Mouse (Mus musculus): ENCODE results near the gene Tnfrsf4.

Tnfrsf4 gene

DNA sequence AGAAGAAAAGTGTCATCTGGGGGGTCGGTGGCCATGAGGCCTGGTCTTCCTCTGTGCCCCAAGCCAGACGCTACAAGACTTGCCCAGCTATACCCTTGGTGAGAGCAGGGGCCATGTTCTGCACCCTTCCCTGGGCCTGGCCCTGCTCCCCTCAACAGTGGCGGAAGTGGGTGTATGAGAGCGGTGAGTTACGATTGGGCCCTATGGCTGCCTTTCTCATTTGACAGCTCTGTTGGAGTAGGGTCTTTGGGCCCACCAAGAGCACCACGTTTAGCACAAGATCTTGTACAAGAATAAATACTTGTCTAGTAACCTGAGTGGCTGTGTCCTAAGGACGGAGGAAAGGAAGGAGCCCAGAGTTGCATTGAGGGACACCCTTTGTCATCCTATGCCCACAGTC, 14.9 kb downstream of the Tnfrsf4 start:
- DNase-seq (ENCODE audit: low read depth, low spot score): no peak

DNA sequence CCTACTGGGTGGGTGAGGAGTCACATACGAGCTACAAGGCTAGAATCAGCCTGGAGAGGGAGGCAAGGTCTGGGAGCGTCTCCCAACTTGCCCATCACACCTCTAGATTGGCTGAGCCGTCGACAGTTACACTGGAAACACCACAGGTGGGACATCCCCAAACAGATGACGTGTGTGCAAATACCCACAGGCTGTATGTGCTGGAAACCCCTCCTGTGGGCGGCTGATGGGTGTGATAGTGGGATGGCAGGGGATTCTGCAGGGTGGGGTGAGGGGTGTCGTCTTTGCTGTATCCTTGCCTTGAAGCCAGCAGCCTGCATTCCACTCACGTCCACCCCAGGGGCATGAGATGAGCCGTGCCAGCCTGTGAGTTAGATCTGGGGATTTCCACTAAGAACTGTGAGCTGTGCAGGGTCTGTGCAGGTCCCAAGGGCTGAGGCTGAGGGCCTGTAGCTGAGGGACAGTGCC, 17.0 kb downstream of the Tnfrsf4 start:
- DNase-seq (ENCODE audit: low read depth, low spot score): no peak

DNA sequence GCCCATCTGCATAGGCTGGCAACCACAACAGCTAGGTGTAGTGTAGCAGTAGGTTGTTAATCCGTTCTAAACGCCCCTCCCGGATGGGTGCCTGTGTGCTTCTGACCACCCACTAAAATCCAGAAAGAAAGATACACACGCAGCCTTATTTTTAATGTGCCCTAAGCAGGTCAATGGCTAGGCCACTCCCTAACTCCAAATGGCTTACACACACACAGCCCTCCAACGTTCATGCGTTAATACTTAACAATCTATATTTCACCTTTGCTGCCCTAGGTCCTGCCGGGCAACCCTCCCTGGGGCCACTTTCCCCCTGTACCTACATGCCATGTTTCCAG, 17.6 kb downstream of the Tnfrsf4 start:
- no peak for DNase-seq (ENCODE audit: low read depth, low spot score)

DNA sequence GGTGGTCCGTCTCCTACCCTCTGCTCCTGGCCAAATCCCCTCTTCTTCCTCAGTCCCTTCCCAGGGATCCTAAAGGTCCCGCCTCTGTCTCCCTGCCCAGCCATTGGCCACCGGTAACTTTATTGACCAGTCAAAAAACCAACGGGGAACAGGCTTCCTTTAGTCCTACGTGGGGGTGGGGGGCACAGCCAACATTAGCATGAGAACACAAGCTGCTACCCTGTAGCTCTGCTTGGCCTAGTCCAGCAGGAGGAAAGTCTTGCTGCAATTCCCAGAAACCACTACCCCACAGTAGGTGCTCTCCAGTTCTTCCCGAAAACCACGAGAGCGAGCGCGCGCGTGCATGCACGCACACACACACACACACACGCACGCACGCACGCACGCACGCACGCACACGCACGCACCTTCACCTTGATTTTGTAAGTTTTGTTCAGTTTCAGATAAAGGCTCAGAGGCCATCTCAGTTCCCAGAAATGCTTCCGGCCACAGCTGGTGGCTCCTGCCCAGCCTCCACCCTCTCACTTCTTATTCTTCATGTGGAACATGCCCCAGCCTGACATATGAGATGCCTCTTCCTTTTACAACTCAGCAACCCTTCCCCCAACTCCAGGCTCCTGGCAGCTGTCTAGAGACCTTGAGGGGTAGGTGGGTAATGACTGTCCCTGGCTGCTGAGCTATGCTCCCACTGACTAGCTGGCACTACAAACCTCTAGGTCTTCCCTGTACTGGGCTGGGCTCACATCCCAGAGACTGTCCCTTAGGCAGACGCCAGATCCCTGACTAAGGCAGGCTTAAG, 18.1 kb downstream of the Tnfrsf4 start:
- peak; percentile 84 for DNase-seq (ENCODE audit: low read depth, low spot score)

DNA sequence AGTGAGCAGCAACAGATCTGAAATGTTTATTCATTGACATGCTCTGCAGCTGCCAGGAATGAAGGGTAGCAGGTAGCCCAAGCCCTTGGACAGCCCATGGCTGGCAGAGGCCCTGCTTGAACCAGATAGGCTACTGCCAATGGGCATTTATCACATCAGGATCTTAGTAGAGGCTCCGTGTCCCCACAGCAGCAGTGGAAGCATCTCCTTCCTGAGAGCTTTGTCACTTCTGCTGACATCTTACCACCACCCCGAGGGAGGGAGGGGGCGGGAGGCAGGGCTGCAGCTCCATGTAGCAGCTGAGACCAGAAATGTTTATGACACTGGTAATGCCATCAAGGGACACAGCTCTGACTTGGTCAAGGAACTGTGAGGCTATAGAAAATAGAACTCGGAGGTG, 19.2 kb downstream of the Tnfrsf4 start:
- DNase-seq (ENCODE audit: low read depth, low spot score): no peak

DNA sequence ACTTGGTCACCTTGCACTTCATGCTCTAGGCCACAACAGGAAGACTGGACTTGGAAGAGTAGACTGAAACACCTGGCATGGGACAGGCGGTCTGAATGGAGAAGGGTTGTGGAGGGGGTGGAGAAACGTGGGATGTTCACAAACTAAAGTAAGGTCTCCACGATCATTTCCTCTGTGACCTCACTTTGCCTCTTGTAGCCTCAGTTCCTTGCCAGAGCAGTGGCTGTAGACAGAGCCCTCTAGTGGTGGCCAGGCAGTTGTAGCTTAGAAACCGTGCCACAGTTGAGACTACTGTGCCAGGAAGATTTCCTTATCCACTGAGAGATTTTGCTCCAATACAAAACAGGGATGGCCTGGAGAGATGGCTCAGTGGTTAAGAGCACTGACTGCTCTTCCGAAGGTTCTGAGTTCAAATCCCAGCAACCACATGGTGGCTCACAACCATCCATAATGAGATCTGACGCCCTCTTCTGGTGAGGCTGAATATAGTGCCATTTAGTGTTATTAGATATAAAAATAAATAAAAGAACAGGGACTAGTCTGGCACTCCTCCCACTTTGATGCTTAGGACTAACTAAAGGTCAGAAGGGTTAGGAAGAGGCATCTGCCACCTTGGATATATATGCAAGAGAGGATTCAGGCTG, 20.0 kb downstream of the Tnfrsf4 start:
- no peak for DNase-seq (ENCODE audit: low read depth, low spot score)

- no peak for DNase-seq (ENCODE audit: low read depth, low spot score)
Measured at GRCm38 (mm10) chr4:156034301-156034700, 20.7 kb downstream of the Tnfrsf4 start.

- no peak for DNase-seq (ENCODE audit: low read depth, low spot score)
Measured at GRCm38 (mm10) chr4:156034901-156035300, 21.3 kb downstream of the Tnfrsf4 start.

DNA sequence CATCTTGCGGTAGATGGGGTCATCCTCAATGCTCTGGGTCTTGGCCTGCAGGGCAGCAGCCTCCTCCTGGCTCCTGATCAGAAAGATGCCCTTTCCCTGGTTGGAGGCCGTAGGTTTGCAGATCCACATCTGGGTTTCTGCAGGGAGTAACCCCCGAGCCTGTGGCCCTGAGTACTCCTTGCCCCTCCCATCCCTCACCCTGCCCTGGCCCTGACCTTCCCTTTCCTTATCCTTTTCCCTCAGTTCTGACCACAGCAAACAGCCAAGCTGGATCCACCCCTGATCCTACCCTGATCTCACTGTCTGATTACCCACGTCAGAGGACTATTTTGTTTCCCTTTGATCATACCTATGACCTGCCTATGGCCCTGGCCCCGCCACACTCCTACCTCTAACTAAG, 31.1 kb downstream of the Tnfrsf4 start:
- DNase-seq (ENCODE audit: low read depth, low spot score): no peak

DNA sequence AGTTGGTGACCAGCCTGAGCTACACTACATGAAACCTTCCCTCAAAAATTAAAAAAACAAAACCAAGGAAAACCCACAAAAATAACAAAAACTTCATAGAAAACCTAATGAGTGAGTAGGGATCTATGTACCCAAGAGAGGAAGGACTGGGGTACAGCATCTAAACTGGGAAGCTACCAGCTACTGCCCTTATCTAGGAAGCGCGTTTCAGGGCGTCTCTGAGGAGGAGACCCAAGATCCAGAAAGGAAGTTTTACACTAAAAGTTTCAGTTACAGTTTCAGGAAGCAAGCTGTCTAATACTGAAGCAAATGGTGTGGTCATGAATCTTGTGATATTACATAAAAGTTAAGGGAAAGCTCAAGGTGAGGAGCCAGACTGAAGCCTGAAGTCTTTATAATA, 36.1 kb downstream of the Tnfrsf4 start:
- no peak for DNase-seq (ENCODE audit: low read depth, low spot score)

GRCm38 (mm10) chr4:156050391-156050980, 36.8 kb downstream of the Tnfrsf4 start:
- no peak for DNase-seq (ENCODE audit: low read depth, low spot score)

GRCm38 (mm10) chr4:156053113-156053512, 39.5 kb downstream of the Tnfrsf4 start:
- no peak for DNase-seq (ENCODE audit: low read depth, low spot score)

- DNase-seq (ENCODE audit: low read depth, low spot score): no peak
Measured at GRCm38 (mm10) chr4:156054130-156054529, 40.5 kb downstream of the Tnfrsf4 start.

- no peak for DNase-seq (ENCODE audit: low read depth, low spot score)
Measured at GRCm38 (mm10) chr4:156054606-156055005, 41.0 kb downstream of the Tnfrsf4 start.

DNA sequence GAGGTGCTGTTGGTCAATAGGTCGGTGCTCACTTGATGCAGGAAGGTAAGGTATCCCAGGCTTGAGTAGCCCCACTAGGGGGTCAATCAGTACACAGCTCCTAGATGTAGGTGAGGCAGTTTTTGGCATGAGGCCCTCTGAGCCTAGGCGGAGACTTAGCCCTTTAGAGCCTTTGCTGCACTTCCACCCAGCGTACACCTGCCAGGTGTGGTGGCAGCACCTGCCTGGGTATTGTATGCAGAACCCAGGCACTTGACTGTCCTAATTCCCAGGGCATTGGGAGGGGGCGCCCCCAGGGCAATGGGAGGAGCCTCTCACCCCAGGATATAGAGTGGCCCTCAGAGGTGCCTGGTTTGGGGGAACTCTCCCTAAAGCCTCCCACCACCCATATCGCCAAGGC, 41.5 kb downstream of the Tnfrsf4 start:
- no peak for DNase-seq (ENCODE audit: low read depth, low spot score)

GRCm38 (mm10) chr4:156057702-156058101, 44.1 kb downstream of the Tnfrsf4 start:
- no peak for DNase-seq (ENCODE audit: low read depth, low spot score)

- DNase-seq (ENCODE audit: low read depth, low spot score): no peak
Measured at GRCm38 (mm10) chr4:156058826-156059225, 45.2 kb downstream of the Tnfrsf4 start.

DNA sequence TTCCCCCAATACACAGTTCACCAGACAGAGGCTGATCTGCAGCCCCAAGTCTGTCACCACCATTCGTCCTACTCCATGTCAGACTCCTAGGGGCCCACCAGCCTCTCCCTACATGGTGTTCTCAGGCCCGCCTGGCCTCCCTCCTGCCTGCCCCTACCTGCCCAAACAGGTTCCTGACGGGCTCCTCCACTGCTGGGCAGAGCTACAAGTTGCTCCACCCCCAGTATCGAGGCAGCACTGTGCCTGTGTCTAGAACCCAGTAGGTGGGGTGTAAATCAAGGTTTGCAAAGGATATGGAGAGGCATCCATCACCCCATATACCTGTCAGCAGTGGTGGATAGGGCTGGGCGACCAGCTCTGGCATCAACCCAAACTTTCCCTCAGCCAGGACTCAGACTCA, 45.6 kb downstream of the Tnfrsf4 start, which contains the start of gene Ttll10:
Gene Ttll10 (minus strand): TSS at position 154 of the 400 bp plus-strand sequence.
- no peak for DNase-seq (ENCODE audit: low read depth, low spot score)

DNA sequence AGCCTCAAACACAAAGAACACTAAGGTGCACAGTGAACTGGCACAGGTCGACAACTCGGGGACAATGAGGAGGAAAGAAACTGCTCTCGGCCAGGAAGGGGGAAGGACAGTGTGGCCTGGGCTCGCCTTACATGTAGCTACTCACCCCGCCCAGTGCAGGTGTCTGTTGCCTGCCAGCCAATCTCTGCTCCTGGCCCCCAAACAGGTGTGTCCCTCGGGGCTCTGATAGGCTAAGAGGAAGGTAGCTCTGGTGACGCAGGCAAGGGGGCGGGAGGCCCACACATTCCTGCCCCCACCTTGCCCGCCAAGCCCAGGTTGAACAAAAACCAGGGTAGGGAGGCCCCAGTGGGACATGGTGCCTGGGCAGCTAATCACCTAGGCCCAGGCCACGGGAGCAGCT, 46.1 kb downstream of the Tnfrsf4 start:
- no peak for DNase-seq (ENCODE audit: low read depth, low spot score)

DNA sequence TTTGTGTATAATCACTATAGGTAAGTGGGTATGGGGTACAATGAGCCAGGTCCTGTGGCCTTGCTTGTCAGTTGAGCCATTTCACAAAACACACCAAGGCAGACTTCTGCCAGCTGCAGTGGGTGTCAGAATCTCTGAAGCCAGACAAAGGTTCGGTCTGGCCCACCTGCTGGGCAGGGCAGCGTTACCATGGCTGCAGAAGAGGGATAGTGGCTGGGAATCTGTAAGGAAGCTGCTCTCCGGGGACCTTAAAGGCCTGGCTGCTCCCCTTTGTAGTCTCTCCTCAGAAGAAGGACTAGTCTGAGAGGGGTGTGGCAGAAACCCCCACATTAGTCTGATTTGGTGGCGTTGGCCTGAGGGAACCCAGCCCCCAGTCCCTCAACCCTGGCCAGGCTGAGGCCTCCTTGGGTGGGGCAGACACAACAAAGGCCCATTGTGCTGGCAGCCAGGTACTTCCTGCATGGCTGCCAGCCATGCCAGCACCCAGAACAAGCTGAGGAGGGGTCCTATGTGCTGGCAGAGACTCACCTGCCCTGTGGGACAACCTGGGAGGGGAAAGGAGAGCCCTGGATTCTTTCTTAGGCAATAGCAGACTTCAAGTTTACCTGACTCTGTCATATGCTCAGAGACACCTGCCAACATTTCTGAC, 50.3 kb downstream of the Tnfrsf4 start:
- DNase-seq (ENCODE audit: low read depth, low spot score): no peak

GRCm38 (mm10) chr4:156064510-156064897, 50.9 kb downstream of the Tnfrsf4 start:
- no peak for DNase-seq (ENCODE audit: low read depth, low spot score)

GRCm38 (mm10) chr4:156065156-156065894, 51.7 kb downstream of the Tnfrsf4 start:
- no peak for DNase-seq (ENCODE audit: low read depth, low spot score)
